Mouse (Mus musculus) lung, postnatal 0 days (tissue): ENCODE results near the gene Aaas. TPM values are rescaled to one million over a fixed set of nuclear protein-coding genes. Genes with fewer than 3 reads are reported as not detected.

Experiments used
- ATAC-seq: fragments of 200-750 bp; cut with Nextera tagmentation; 2 replicates; pipeline ENCODE4 v1.8.0; 2017; ENCODE audit warnings: moderate library complexity
- DNase-seq: peaks from one replicate; pipeline ENCODE4 v3.0.0-alpha.2; 2016; ENCODE audit warnings: low spot score
- H3K27ac ChIP-seq: fragments of 300-500 bp; sonication (generic); 2 replicates; pipeline ENCODE4 v1.5.1; 2014; ENCODE audit warnings: antibody characterized with exemption, mild to moderate bottlenecking, low read length, mixed read lengths
- H3K27me3 ChIP-seq: fragments of 300-500 bp; sonication (generic); replicated peaks from 2 replicates; pipeline ENCODE4 v1.6.1; 2014; ENCODE audit warnings: low read length, mixed read lengths; ENCODE audit not compliant: insufficient read depth
- H3K36me3 ChIP-seq: fragments of 300-500 bp; sonication (generic); 2 replicates; pipeline ENCODE4 v1.6.1; 2014; ENCODE audit warnings: low read length, mixed read lengths; ENCODE audit not compliant: insufficient read depth
- H3K4me1 ChIP-seq: fragments of 300-500 bp; sonication (generic); 2 replicates; pipeline ENCODE4 v1.6.1; 2014; ENCODE audit warnings: antibody characterized with exemption, low read depth, low read length, mixed read lengths; ENCODE audit not compliant: insufficient read depth
- H3K4me2 ChIP-seq: fragments of 300-500 bp; sonication (generic); replicated peaks from 2 replicates; pipeline ENCODE4 v1.6.1; 2014; ENCODE audit warnings: low read depth, mild to moderate bottlenecking, low read length, moderate library complexity, mixed read lengths
- H3K4me3 ChIP-seq: fragments of 300-500 bp; sonication (generic); 2 replicates; pipeline ENCODE4 v1.5.1; 2014; ENCODE audit warnings: low read depth, low read length
- H3K9ac ChIP-seq: fragments of 300-500 bp; sonication (generic); replicated peaks from 2 replicates; pipeline ENCODE4 v1.6.1; 2014; ENCODE audit warnings: low read depth, mild to moderate bottlenecking
- H3K9me3 ChIP-seq: fragments of 300-500 bp; sonication (generic); 2 replicates; pipeline ENCODE4 v1.6.1; 2016; ENCODE audit warnings: low read length, mixed read lengths
- CTCF ChIP-seq: IDR thresholded peaks from 2 replicates; pipeline ENCODE4 v1.5.1; 2016; ENCODE audit warnings: antibody characterized with exemption, mild to moderate bottlenecking
- EP300 ChIP-seq: IDR thresholded peaks from 2 replicates; pipeline ENCODE4 v1.6.1; 2016; ENCODE audit warnings: antibody characterized with exemption, mild to moderate bottlenecking, control low read depth
- WGBS: fragments of 180-500 bp; shearing (Covaris S2); extraction: QIAGEN DNeasy Blood & Tissue Kit; methylation state at CpG from one replicate; pipeline ENCODE4 v1.1.7; 2014; 5-methylcytosine and 5-hydroxymethylcytosine counted together
- polyA plus RNA-seq: library from polyadenylated mRNA; unstranded; fragments of >200 nt; fragmentation: Nextera tagmentation; extraction: Ambion mirVana; gene quantifications from 2 replicates; pipeline ENCODE4 v1.2.1, GENCODE M21; 2015

The Aaas gene
- polyA plus RNA-seq, 1 experiment from 2014 or later: 16.2 TPM

DNA sequence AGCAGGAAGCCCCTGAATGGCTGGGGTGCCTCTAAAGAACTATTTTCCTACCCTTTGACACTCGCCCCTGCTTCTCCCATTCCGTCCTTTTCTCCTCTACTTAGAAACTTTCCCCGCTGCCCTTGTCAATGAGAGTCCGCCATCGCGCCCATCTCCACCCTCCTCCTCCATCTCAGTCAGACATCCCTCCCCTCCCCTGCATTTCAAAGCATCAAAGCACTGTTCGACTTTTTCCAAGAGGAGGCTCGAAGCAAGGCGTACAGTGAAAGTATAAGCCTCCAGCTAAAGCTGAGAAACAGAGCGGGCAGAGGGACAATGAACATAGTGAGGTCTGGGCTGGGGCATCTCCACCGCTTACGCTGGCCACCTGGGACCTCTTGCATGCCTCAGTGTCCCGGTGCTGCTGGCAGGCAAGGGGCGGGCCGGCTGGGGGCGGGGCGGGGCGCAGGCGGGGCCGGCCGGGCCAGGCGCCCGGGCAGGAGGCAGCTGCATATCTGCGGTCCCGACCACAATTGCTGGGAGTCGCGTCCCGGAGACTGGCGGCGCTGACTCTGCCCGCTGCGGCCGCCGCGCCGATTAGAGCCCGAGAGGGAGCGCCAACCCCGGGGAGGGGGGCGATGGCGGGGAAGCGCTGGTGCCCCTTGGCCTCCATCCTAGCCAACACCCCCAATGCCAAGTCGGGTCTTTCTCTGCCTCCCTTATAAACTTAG lies 26.0 kb upstream of the Aaas start:
- Histone ChIP-seq H3K4me2 (peak overlapping the region; percentile 96), H3K4me1 (peaks cover 7% of the 10 kb centered on the region; the same call in 1 of the 2 replicates), H3K9ac (peak overlapping the region; percentile 43), H3K27me3 (no peaks in the 10 kb centered on the region), H3K9me3 (no peaks in the 10 kb centered on the region), H3K36me3 (no peaks in the 10 kb centered on the region), H3K27ac (peak overlapping the region; percentile 77), H3K4me3 (peak overlapping the region; percentile 67)
- DNase-seq (peak; percentile 58), ATAC-seq (peak; percentile 78)
- WGBS: 1% methylated on average over 35 of the region's 43 CpGs
- TF ChIP-seq EP300: no peak
- no peak for TF ChIP-seq CTCF

DNA sequence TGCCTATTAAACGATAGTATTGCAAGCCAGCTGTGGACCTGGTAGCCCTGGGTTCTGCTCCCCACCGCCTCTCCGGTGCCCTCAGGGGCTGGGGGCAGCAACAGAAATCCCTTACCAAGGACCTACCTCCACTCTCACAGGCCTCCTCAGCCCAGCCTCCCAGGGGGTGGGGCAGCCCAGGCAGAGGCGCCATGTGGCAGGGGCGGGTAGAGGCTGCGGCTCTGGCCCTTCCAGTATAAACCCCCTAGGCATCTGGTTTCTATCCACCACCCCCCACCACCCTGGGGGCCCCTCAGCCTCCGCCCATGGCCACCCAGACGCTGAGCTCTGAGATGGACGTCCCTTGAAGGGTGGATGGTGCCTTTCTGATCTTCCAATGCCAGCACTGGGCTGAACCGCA lies 20.2 kb upstream of the Aaas start:
- no peak for ATAC-seq
- H3K27me3 ChIP-seq: no peaks in the 10 kb centered on the region
- H3K4me1 ChIP-seq: no peaks in the 10 kb centered on the region
- WGBS: 16% methylated on average over 10 of the region's 10 CpGs
- H3K9ac ChIP-seq: no peak overlapping the region
- H3K36me3 ChIP-seq: no peaks in the 10 kb centered on the region
- H3K4me3 ChIP-seq: no peak overlapping the region
- no peak for DNase-seq
- H3K9me3 ChIP-seq: no peaks in the 10 kb centered on the region
- no peak for TF ChIP-seq EP300
- no peak for TF ChIP-seq CTCF
- H3K27ac ChIP-seq: no peak overlapping the region
- H3K4me2 ChIP-seq: no peak overlapping the region

DNA sequence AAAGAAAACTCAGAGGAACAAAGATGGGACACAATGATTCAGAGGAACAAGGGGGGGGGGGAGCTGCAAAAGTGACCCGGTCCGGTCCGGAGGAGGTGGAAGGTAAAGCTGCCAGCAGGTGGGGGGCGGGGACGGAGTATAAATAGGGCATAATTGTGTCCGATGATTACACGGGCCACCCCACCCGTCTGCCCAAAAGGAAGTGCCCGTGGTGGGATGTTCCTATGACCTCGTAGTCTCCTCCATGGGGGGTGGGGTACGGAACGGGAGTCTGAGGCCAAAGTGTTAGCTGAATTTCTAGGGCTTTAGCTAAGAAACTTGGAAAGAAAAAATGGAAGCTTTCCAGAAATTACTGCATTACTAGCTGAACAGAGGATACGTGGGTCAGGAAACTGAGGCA lies 19.4 kb upstream of the Aaas start:
- Histone ChIP-seq H3K4me2 (0 out of 2 replicates have a peak overlapping the region, but pooled peaks have one; percentile 8), H3K4me1 (no peaks in the 10 kb centered on the region), H3K27me3 (no peaks in the 10 kb centered on the region), H3K9me3 (no peaks in the 10 kb centered on the region), H3K36me3 (no peaks in the 10 kb centered on the region), H3K27ac (no peak overlapping the region), H3K9ac (no peak overlapping the region), H3K4me3 (no peak overlapping the region)
- 19% methylated on average over 13 of the region's 13 CpGs for WGBS
- ATAC-seq: no peak
- no peak for DNase-seq
- TF ChIP-seq EP300 (no peak), CTCF (no peak)

DNA sequence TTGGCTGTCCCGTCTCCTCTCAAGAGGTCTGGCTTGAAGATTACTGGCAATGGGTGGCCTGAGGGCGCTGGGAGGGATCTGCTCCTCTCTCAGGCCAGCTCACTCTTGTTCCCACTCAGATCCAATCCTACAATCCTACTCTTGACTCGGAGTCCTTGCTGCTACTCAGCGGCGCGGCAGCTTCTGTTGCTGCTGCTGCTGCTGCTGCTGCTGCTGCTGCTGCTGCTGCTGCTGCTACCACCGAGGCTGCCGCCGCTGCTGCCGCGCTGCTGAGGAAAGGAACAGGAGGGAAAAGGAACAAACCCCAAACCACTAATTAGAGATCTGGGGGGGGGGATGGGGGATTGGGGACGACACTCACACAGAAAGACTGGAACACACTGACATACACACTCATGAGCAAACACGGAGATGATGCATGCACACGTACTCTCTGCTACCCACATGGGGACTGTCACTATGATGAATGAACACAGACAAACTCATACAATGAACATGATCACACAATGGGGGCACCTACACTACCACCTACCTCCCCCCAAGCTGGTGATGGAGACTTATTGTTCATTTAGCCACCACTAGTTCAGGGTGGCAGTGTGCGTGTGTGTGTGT lies 16.3 kb upstream of the Aaas start, which contains the start of gene Sp7:
Gene Sp7, minus strand, starts transcription at position 450 of the 612 bp plus-strand sequence.
- peak within 1 kb of the TSS; percentile 17; the same call in 1 of the 2 replicates for H3K4me2 ChIP-seq
- 4% methylated on average over 15 of the region's 15 CpGs for whole genome bisulfite sequencing
- no peak within 1 kb of the TSS for H3K4me3 ChIP-seq
- H3K9me3 ChIP-seq: no peaks in the 10 kb centered on the region
- H3K27ac ChIP-seq: no peak within 1 kb of the TSS
- no peak within 1 kb of the TSS for H3K9ac ChIP-seq
- DNase-seq (no peak), ATAC-seq (0 out of 2 replicates have a peak, but pooled peaks have one; percentile 8)
- TF ChIP-seq EP300 (no peak), CTCF (no peak)
- H3K36me3 ChIP-seq: no peaks in the 10 kb centered on the region
- H3K4me1 ChIP-seq: 0 out of 2 replicates have a peak, but pooled peaks cover 4% of the 10 kb centered on the region
- H3K27me3 ChIP-seq: 0 out of 2 replicates have a peak, but pooled peaks cover 4% of the 10 kb centered on the region

DNA sequence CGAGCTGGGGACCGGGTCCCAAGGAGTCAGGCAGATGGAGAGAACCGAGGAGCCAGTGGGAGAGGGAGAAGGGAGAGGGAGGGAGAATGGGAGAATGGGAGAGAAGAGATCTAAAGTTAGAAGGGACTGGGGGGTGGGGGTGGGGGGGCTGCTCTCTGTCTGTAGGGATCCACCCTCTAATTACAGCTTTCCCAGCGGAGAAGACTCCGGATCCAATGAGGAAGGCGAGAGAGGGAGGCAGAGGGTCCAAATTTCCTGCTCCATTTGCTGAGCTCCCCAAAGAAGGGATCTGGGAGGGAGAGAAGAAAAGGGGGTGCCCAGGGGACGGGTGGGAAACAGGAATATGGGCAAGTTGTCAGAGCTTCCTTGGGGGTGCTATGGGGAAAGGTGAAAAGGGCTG lies 15.7 kb upstream of the Aaas start:
- Histone ChIP-seq H3K9ac (no peak overlapping the region), H3K9me3 (no peaks in the 10 kb centered on the region), H3K27ac (no peak overlapping the region), H3K36me3 (no peaks in the 10 kb centered on the region), H3K4me1 (0 out of 2 replicates have a peak, but pooled peaks cover 4% of the 10 kb centered on the region), H3K4me3 (no peak overlapping the region), H3K27me3 (0 out of 2 replicates have a peak, but pooled peaks cover 4% of the 10 kb centered on the region), H3K4me2 (peak overlapping the region; percentile 17; the same call in 1 of the 2 replicates)
- no peak for ATAC-seq
- DNase-seq: no peak
- TF ChIP-seq EP300 (no peak), CTCF (no peak)
- WGBS: 18% methylated on average over 7 of the region's 7 CpGs

DNA sequence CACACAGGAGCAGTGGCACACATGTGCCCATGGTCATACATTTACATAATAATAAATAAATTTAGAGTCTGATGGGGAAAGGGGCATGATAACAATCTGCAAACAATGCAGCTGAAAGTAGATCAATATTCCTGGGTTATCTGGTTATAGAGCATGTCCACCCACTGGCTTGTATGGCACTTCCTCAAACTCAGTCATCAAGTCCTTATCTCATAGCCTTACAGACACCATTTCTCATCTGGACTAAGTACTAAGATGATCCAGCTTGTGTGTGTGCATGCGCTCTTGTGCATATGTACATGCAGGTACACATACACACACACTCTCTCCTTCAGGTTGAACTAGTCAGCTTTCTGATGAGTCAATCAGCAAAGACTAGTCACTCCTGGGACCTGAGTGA lies 14.1 kb upstream of the Aaas start:
- Histone ChIP-seq H3K4me1 (0 out of 2 replicates have a peak, but pooled peaks cover 4% of the 10 kb centered on the region), H3K36me3 (no peaks in the 10 kb centered on the region), H3K4me2 (no peak overlapping the region), H3K27ac (no peak overlapping the region), H3K9me3 (no peaks in the 10 kb centered on the region), H3K9ac (no peak overlapping the region), H3K27me3 (0 out of 2 replicates have a peak, but pooled peaks cover 4% of the 10 kb centered on the region), H3K4me3 (no peak overlapping the region)
- TF ChIP-seq CTCF (no peak), EP300 (no peak)
- no peak for ATAC-seq
- no peak for DNase-seq
- 89% methylated on average over 1 of the region's 1 CpGs for WGBS
